Mouse (Mus musculus): Measurements from ENCODE around the gene Obp2b.

GRCm38 (mm10) chr2:25789092-25789491, 52.3 kb downstream of the Obp2b start:
- TF ChIP-seq POLR2A (IDR thresholded peaks at IDR 0.05; ENCODE audit: low read depth, low read length) (no peak), CTCF (IDR thresholded peaks at IDR 0.05; ENCODE audit: extremely low read depth, insufficient read depth, insufficient read length, insufficient replicate concordance) (no peak)
